Mouse (Mus musculus): Measurements from ENCODE around the gene Mtx1. TPM values are rescaled to one million over a fixed set of nuclear protein-coding genes. Genes with fewer than 3 reads are reported as not detected.

Mtx1 gene
- polyA plus RNA-seq, 1 experiment from 2014 or later, result 156 TPM

DNA sequence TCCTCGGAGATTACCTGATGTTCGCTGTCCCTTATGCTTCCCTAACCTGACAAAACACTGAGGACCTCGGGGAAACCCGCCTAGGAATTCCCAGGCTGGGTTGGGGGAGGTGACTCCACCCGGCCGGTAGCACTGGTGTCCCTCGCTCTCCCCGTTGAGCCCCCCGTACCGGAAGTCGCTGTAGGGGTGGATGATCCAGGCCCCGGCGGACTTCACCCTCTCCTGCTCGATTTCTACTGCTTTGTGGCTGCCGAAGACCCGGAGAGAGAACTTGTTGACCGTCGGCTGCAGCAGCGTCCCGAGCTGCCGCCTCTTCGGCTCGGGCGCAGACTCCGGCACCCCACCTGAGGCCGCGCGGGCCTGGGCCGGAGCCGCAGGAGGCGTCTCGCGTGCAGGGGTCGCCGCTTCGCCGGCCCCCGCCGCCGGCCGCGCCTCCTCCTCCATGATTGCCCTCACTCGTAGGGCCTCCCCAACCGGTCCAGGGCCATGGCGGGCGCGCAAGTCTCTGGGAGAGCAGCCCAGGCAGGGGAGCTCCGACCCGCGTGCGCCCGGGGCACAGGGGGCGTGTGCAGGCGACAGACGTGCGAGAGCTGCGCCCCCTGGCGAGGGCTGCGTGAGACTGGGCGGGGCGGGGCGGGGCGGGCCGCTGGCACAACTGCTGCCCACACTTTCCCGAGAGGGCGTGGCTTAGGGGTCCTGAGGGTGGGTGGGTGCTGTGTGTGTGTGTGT, 67.1 kb downstream of the Mtx1 start, which contains the start of gene Hcn3:
TSS of gene Hcn3 (minus strand) at position 581 of the 729 bp plus-strand sequence.
- 0% methylated on average over 62 of the region's 66 CpGs for WGBS
- ATAC-seq (ENCODE audit: insufficient number of reproducible peaks, low FRiP score, low TSS enrichment, low read depth), result peak; percentile 68; the same call in 1 of the 2 replicates
- no peaks in the 10 kb centered on the region for H3K36me3 ChIP-seq
- peak within 1 kb of the TSS; percentile 99 for H3K4me2 ChIP-seq
- peak within 1 kb of the TSS; percentile 37 for H3K9ac ChIP-seq
- H3K4me3 ChIP-seq, result peak within 1 kb of the TSS; percentile 54
- H3K27ac ChIP-seq, result no peak within 1 kb of the TSS
- peaks cover 18% of the 10 kb centered on the region for H3K4me1 ChIP-seq
- peaks cover 22% of the 10 kb centered on the region for H3K27me3 ChIP-seq
- no peaks in the 10 kb centered on the region for H3K9me3 ChIP-seq

DNA sequence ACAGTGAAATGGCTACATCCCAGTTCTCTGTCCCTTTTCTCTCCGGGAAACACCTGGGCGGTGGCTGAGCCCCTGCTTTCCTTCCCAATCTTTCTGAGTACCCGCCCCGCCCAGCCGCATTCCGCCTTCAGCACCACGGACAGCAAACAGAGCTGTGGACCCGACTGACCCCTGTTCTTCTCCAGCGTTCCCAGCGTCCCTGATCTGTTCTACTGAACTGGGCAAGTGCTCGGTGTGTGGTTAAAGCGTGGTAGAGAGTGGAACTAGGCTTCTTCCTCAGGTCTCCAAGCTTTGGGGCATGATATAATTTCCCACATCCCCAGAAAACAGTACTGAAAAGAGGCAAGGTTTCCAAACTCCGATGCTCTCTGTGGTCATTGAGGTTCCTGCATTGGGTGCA, 67.7 kb downstream of the Mtx1 start:
- 3% methylated on average over 13 of the region's 13 CpGs for WGBS
- Histone ChIP-seq H3K27ac (no peak overlapping the region), H3K27me3 (peaks cover 22% of the 10 kb centered on the region), H3K4me3 (peak overlapping the region; percentile 54), H3K9me3 (no peaks in the 10 kb centered on the region), H3K9ac (no peak overlapping the region), H3K4me1 (peaks cover 18% of the 10 kb centered on the region), H3K4me2 (peak overlapping the region; percentile 99), H3K36me3 (no peaks in the 10 kb centered on the region)
- no peak for ATAC-seq (ENCODE audit: insufficient number of reproducible peaks, low FRiP score, low TSS enrichment, low read depth)

MicroRNAs encoded within 50 kb of the gene (microRNA counts, 519-probe panel; counts per million panel counts)
- not detected for microRNA mmu-miR-92b

Small RNAs within 50 kb of the gene (microRNA-seq; reads per million reads assigned to microRNA genes)
- 94.5 reads per million, percentile 50 among the genes with 10 or more reads in this experiment for gene Mir92b

Other genes starting within 250 kb of the Mtx1 start
- gene Rusc1, start 133.8 kb downstream of the Mtx1 start, polyA plus RNA-seq (2015; fragmentation: Nextera tagmentation; extraction: Ambion mirVana), result 29.2 and 31.1 TPM in 2 replicates
- not detected in 2 replicates for gene Gm43738, start 126.0 kb downstream of the Mtx1 start, polyA plus RNA-seq (2015; fragmentation: Nextera tagmentation; extraction: Ambion mirVana)
- gene Fdps, start 125.1 kb downstream of the Mtx1 start, polyA plus RNA-seq (2015; fragmentation: Nextera tagmentation; extraction: Ambion mirVana), result 253 and 265 TPM in 2 replicates
- 0.20 and 0.23 TPM in 2 replicates for gene Pklr, start 90.9 kb downstream of the Mtx1 start, polyA plus RNA-seq (2015; fragmentation: Nextera tagmentation; extraction: Ambion mirVana)
- 1.9 and 2.2 TPM in 2 replicates for gene Hcn3, start 66.9 kb downstream of the Mtx1 start, polyA plus RNA-seq (2015; fragmentation: Nextera tagmentation; extraction: Ambion mirVana)
- 23.9 and 25.0 TPM in 2 replicates for gene Clk2, start 62.3 kb downstream of the Mtx1 start, polyA plus RNA-seq (2015; fragmentation: Nextera tagmentation; extraction: Ambion mirVana)
- 101 and 115 TPM in 2 replicates for gene Scamp3, start 49.6 kb downstream of the Mtx1 start, polyA plus RNA-seq (2015; fragmentation: Nextera tagmentation; extraction: Ambion mirVana)
- gene Fam189b, start 43.9 kb downstream of the Mtx1 start, polyA plus RNA-seq (2015; fragmentation: Nextera tagmentation; extraction: Ambion mirVana), result 31.4 and 34.0 TPM in 2 replicates
- gene Gba, start 24.2 kb downstream of the Mtx1 start, polyA plus RNA-seq (2015; fragmentation: Nextera tagmentation; extraction: Ambion mirVana), result 62.5 and 70.9 TPM in 2 replicates
- 94.0 and 116 TPM in 2 replicates for gene Thbs3, start 11.9 kb downstream of the Mtx1 start, polyA plus RNA-seq (2015; fragmentation: Nextera tagmentation; extraction: Ambion mirVana)
- 0.64 and 0.68 TPM in 2 replicates for gene Muc1, start 2.0 kb upstream of the Mtx1 start, polyA plus RNA-seq (2015; fragmentation: Nextera tagmentation; extraction: Ambion mirVana)
- 307 and 334 TPM in 2 replicates for gene Krtcap2, start 18.9 kb upstream of the Mtx1 start, polyA plus RNA-seq (2015; fragmentation: Nextera tagmentation; extraction: Ambion mirVana)
- gene Trim46, start 19.2 kb upstream of the Mtx1 start, polyA plus RNA-seq (2015; fragmentation: Nextera tagmentation; extraction: Ambion mirVana), result 4.0 and 4.7 TPM in 2 replicates
- gene Dpm3, start 32.3 kb upstream of the Mtx1 start, polyA plus RNA-seq (2015; fragmentation: Nextera tagmentation; extraction: Ambion mirVana), result 131 and 161 TPM in 2 replicates
- gene Slc50a1, start 43.5 kb upstream of the Mtx1 start, polyA plus RNA-seq (2015; fragmentation: Nextera tagmentation; extraction: Ambion mirVana), result 91.9 and 92.8 TPM in 2 replicates
- gene Efna1, start 54.1 kb upstream of the Mtx1 start, polyA plus RNA-seq (2015; fragmentation: Nextera tagmentation; extraction: Ambion mirVana), result 59.6 and 64.2 TPM in 2 replicates
- gene Efna3, start 95.9 kb upstream of the Mtx1 start, polyA plus RNA-seq (2015; fragmentation: Nextera tagmentation; extraction: Ambion mirVana), result 57.9 and 59.2 TPM in 2 replicates
- gene Efna4, start 110.9 kb upstream of the Mtx1 start, polyA plus RNA-seq (2015; fragmentation: Nextera tagmentation; extraction: Ambion mirVana), result 30.4 and 34.4 TPM in 2 replicates
- gene Adam15, start 122.9 kb upstream of the Mtx1 start, polyA plus RNA-seq (2015; fragmentation: Nextera tagmentation; extraction: Ambion mirVana), result 94.4 and 106 TPM in 2 replicates
- 0.20 and 0.23 TPM in 2 replicates for gene Dcst2, start 134.9 kb upstream of the Mtx1 start, polyA plus RNA-seq (2015; fragmentation: Nextera tagmentation; extraction: Ambion mirVana)
- gene Dcst1, start 138.2 kb upstream of the Mtx1 start, polyA plus RNA-seq (2015; fragmentation: Nextera tagmentation; extraction: Ambion mirVana), result 0.52 and 0.76 TPM in 2 replicates
- 7.0 and 7.2 TPM in 2 replicates for gene Zbtb7b, start 167.7 kb upstream of the Mtx1 start, polyA plus RNA-seq (2015; fragmentation: Nextera tagmentation; extraction: Ambion mirVana)
- not detected in 2 replicates for gene Lenep, start 175.7 kb upstream of the Mtx1 start, polyA plus RNA-seq (2015; fragmentation: Nextera tagmentation; extraction: Ambion mirVana)
- 27.1 and 31.0 TPM in 2 replicates for gene Flad1, start 184.8 kb upstream of the Mtx1 start, polyA plus RNA-seq (2015; fragmentation: Nextera tagmentation; extraction: Ambion mirVana)
- gene Cks1b, start 191.3 kb upstream of the Mtx1 start, polyA plus RNA-seq (2015; fragmentation: Nextera tagmentation; extraction: Ambion mirVana), result 340 and 365 TPM in 2 replicates
- 108 and 112 TPM in 2 replicates for gene Shc1, start 191.4 kb upstream of the Mtx1 start, polyA plus RNA-seq (2015; fragmentation: Nextera tagmentation; extraction: Ambion mirVana)
- 37.1 and 43.7 TPM in 2 replicates for gene Pygo2, start 203.1 kb upstream of the Mtx1 start, polyA plus RNA-seq (2015; fragmentation: Nextera tagmentation; extraction: Ambion mirVana)
- 33.9 and 51.5 TPM in 2 replicates for gene Pbxip1, start 209.6 kb upstream of the Mtx1 start, polyA plus RNA-seq (2015; fragmentation: Nextera tagmentation; extraction: Ambion mirVana)
- gene Pmvk, start 227.5 kb upstream of the Mtx1 start, polyA plus RNA-seq (2015; fragmentation: Nextera tagmentation; extraction: Ambion mirVana), result 55.2 and 61.1 TPM in 2 replicates

Data from limb, embryonic 15.5 days (tissue).